Mouse (Mus musculus) C2C12 (cell line): ENCODE measurements around the gene Gm20747.
"Not testable (repeated sequence)": the region's sequence is repeated elsewhere in the genome, so short reads cannot be mapped to it uniquely, and the experiment has no call there.

Experiments used
- CTCF ChIP-seq: IDR thresholded peaks from one replicate; pipeline ENCODE4 v1.5.1; 2011; ENCODE audit not compliant: control insufficient read depth, insufficient read depth, insufficient read length
- MAX ChIP-seq: IDR thresholded peaks from one replicate; pipeline ENCODE4 v1.6.1; 2011; ENCODE audit warnings: mild to moderate bottlenecking, control low read depth
- MYOD1 ChIP-seq: IDR thresholded peaks from one replicate; pipeline ENCODE4 v1.6.1; 2011; ENCODE audit warnings: low read depth; ENCODE audit not compliant: control insufficient read depth, insufficient read length
- MYOG ChIP-seq: IDR thresholded peaks from one replicate; pipeline ENCODE4 v1.6.1; 2011; ENCODE audit not compliant: control insufficient read depth, insufficient read length; ENCODE audit errors: extremely low read depth
- USF1 ChIP-seq: IDR thresholded peaks from one replicate; pipeline ENCODE4 v1.6.1; 2011; ENCODE audit warnings: low read depth, mild to moderate bottlenecking, control low read depth, moderate library complexity

GRCm38 (mm10) chrY:53418191-53418590 is at the start of gene Gm20747:
- TF ChIP-seq USF1, CTCF, MAX, MYOG, MYOD1: not testable (repeated sequence)
